Mouse (Mus musculus): ENCODE measurements around the gene Radil.

- TF ChIP-seq POLR2AphosphoS2 (IDR thresholded peaks at IDR 0.05; ENCODE audit: low read depth, low read length) (no peak), TCF12 (IDR thresholded peaks at IDR 0.05; ENCODE audit: low read depth, low read length) (no peak), POLR2A (IDR thresholded peaks at IDR 0.05; ENCODE audit: low read depth, low read length) (no peak), CTCF (conservative IDR thresholded peaks at IDR 0.05 in 1 of 2, IDR thresholded peaks at IDR 0.05 in 1 of 2; ENCODE audit: low read depth in 2 of 2, low read length in 2 of 2) (no peak), USF2 (conservative IDR thresholded peaks at IDR 0.05; ENCODE audit: low read depth, low read length) (no peak)
Observed at GRCm38 (mm10) chr5:142450846-142451245, 100.1 kb downstream of the Radil start.
